Mouse (Mus musculus): ENCODE measurements around the gene Tsacc.
A peak's percentile ranks its signal among the peaks of the same experiment; 100 is the strongest.
"Not testable (repeated sequence)": the region's sequence is repeated elsewhere in the genome, so short reads cannot be mapped to it uniquely, and the experiment has no call there.

Gene Tsacc

DNA sequence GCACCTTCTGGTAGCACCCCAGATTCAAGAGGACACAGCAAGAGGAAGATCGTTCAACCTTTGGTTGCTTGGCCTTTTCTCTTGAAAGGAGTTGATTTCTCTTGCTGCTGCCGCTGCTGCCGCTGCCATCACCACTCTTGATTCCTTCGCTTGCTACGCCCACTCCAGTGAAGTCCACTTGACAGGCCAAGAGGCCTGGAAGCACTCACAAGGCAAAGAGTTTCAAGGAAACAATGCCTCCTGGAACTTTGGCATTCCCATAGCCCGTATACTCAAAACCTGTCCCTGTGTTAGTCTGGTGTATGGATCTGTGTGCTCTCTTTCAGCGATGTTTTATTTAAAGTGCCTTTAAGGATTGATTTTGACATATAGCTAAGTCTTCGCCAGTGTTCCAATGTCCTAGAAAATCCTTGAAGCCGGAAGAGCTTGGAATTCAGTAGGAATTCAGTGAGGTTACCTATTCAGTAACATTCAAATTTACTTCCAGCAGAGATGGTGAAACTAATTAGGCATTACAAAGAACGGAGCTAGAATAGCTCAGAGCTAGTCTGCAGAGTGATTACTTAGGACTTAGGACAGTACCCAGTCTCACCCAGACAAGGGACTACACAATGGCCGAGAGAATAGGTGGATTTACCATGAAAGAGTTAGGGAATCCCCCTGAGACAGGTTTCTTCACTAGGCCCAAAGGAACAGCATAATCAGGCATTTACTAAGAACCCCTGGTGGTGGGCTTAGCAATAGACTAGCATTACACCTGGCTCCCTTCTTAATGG is 15.5 kb downstream of the Tsacc start:
- DNase-seq = not testable (repeated sequence)

DNA sequence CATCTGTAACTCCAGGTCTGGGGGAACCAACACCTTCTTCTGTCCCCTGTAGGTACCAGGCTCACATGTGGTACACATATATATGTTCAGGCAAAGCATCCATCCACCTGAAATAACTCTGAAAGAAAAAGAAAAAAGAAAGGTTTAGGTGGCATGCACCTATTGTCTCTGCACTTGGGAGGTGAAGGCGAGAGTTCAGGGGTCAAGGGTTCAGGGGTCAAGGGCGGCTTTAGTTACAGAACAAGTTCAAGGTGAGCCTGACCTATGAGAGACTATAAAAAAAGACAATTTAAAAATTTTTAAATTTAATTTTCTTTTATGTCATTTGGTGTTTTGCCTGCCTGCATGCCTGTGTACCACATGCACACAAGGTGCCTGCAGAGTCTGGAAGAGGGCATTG is 16.8 kb downstream of the Tsacc start:
- DNase-seq = no peak

DNA sequence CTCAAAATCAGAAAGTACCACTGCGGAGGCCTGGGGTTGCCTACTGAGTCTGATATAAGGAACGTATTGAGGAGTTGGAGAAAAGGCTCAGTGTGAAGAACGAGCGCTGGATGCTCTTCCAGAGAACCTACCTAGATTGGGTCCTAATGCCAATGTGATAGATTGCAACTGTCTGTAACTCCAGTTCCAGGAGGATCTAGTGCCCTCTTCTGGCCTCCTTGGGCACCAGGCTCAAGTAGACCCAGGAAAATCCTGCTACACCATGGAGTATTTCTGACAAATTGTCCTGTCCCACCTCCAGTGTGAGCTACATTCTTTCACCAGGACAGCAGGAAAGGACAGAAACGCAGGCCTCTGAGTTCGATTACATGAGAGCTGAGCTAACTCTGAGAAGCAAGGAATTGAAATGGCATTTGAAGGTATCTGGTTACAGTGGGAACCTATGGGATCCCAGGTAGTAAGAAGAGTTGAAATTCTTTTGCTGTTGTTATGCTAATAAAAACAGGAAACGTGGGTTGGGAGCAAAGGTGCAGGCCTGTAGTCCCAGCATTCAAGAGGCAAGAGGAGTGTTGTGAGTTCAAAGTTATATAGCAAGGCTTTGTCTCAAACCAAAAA is 20.2 kb downstream of the Tsacc start:
- DNase-seq = peak; percentile 34

DNA sequence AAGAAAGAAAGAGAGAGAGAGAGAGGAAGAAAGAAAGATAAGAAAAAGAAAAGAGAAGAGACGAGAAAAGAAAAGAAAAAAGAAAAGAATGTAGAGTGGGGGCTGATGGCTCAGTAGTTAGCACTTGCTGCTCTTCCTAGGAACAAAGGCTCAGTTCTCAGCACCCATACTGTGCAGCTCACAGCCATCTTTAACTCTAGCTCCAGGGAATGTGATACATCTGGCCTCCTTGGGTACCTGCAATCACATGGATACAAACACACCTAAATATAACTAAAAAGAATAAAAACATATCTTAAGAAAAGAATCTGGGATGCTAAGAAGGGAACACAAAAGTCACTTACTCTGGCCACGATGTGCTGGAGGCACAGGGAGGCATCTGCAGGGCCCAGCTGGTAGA is 20.7 kb downstream of the Tsacc start:
- DNase-seq = no peak

DNA sequence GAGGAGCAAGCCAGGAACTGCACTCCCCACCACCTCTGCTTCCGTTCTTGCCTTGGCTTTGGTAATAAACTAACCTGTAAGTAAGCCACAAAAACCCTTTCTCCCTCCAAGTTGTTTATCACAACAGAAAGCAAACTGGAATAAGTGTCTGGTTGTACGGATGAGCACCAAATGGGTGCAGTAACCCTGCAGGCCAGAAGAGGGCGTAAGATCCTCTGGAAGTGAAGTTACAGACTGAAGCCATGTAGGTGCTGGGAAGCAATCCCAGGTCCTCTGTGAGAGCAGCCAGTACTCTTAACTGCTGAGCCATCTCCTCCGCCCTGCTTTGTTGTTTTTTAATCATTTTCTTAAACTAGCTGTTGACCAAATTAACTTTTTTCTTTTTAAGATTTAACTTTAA is 22.8 kb downstream of the Tsacc start:
- no peak for DNase-seq

DNA sequence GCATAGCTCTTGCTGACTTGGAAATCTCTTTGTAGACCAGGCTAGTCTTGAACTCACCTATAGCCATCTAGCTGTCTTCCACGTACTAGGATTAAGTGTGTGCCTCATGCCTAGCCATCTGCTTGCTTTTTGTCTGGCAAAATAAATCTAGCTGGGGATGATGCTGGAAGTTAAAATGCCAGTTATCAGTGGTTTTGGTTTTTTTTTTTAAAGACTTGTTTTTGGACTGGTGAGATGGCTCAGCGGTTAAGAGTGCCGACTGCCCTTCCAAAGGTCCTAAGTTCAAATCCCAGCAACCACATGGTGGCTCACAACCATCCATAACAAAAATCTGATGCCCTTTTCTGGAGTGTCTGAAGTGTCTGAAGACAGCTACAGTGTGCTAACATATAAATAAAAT is 24.9 kb downstream of the Tsacc start:
- DNase-seq = no peak

DNA sequence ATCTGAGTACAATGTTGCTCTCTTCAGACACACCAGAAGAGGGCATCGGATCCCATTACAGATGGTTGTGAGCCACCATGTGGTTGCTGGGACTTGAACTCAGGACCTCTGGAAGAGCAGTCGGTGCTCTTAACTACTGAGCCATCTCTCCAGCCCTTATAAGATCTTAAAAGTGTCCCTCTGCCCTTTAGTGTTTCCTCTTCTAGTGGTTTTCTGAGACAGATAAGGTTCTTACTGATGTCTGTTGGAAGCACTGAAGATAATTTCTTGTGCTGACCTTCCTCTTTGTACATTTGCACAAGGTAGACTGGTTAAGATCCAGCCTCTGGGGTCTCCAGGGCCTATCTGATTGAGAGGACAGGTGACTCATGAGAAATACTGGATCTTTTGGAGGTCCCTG is 25.5 kb downstream of the Tsacc start:
- not testable (repeated sequence) for DNase-seq

DNA sequence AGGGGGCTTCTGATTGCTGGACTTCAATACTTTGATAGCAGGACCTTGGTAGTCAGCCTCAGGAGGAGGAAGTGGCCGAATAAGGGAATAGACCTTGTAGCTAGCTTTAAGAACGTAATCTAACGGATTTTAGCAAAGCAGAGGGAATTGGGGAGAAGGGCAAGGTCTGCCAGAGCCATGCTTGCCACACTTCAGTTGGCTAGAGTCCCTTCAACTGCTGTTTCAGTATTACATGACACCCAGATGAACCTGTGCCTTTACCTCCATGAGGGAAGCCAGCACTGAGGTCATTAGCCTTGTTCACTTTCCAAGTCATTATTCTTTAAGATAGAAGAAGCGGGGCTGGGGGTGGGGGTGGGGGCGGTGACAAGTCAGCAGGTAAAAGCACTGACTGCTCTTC is 27.8 kb downstream of the Tsacc start:
- no peak for DNase-seq

DNA sequence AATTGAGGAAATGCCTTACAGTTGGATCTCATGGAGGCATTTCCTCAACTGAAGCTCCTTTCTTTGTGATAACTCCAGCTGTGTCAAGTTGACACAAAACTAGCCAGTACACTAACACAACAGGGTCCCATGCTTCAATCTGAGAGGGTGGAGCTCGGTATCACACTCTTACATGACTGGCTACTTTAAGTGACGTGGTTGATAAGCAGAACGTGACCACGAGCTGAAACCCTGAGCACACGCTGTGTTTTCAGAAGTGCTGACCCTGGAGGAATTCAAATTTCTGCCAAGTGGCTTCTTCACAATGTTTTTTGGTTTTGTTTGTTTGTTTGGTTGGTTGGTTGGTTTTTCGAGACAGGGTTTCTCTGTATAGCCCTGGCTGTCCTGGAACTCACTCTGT is 28.8 kb downstream of the Tsacc start:
- DNase-seq = not testable (repeated sequence)

DNA sequence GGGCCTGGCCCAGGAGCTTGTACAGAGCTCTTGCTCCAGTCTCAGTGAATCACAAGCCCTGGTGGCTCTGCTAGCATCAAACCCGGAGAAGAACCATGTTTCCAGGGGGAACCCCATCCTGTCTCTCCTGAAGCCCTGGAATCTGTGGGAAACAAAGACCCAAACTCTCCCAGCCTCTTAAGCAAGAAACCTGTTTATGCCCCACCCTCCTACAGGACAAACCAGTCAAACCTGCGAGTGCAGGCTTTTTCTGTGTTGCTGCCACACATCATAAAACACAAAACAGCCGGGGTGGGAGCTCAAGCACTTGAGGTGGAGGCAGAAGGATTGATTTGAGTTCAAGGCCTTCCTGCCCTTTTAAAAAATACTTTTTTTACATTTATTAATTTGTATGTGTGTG is 34.5 kb downstream of the Tsacc start:
- no peak for DNase-seq

DNA sequence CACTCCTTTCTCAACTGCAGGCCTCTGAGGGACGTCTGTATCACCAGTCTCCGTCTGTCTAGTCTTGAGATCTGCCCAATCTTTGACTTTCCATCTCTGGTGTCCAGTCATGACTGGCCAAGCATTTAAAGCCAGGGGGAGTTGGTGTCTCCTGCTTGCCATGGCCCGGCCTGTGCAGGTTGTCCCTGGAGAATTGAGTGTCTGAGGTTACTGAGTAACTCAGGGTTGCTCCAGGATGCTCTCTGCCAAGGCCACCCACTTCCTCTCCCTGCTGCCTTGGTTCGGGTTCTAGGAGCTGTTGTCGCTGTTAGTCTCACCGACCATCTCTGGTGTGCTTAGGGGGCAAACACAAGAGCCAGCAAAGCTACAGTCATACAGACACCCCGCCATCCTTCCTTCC is 40.4 kb downstream of the Tsacc start:
- DNase-seq = no peak

DNA sequence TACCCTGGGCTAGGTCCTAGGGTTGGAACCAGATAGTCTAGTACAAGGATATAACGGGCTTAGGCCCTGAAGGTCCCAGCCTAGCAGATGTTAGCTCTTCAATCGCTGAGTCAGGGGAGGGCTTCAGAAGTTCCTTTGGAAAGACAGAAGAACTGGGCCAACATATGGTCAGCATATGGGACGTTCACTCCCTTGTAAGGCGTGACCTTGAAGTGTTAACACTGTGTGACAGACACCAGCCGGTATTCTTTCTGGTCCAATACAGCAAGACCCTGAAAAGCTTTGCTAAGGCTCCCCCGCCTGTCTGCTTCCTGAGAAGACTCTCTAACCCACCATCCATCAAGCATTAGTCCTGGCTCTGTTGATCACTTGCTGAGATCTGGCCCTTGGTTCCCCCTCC is 40.8 kb downstream of the Tsacc start:
- peak; percentile 32 for DNase-seq

DNA sequence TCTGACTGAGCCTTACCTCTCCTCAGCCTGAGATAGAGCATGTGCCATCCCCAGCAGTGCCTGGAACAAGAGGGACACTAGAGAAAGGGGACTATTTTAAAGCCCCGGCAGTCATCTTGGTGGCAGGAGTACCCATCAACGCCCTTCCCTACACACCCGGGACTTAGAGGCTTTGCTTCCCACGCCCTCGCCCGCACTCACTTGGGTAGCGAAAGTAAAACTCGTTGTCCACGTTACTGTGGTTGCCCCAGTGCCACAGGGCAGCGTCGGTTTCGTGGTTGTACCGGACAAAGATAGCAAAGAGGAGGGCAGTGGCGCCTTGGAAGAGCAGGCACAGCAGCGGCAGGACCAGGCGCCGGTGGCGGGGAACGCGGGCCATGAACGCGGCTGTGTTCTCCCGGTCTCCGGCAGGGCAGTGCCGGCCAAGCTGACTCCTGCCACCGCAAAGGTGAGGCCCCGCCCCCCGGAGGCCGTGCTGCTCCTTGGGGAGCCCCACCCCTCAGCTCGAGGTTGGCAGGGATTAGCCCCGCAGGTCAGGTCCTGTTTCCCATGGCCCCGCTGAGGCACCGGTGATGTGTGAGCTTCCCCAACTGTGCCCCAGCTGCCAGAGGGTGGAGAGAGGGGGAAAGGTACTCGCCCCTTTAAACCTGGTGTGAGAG is 42.4 kb downstream of the Tsacc start, which contains the start of gene Rhbg:
Gene Rhbg (minus strand): TSS at position 442 of the 659 bp plus-strand sequence.
- peak; percentile 56 for DNase-seq

DNA sequence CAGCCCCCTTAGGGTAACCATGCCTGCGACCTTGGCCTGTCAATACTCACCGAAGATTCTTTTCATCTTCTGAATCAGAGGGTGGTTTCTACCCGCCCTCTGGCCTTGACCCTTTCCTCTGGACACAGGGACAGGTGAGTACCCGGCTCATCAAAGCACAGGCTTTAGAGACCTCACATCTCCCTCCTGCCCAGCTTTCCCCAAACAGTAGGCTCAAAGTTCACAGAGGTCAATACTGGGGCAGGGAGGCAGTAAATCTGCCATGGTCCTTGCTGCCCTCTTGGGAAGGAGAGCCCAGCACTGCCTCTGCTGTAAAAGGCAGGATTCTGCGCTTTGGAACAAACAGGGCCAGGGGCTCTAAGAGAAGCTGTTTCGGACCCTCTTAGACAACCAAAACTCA is 44.1 kb downstream of the Tsacc start:
- no peak for DNase-seq

DNA sequence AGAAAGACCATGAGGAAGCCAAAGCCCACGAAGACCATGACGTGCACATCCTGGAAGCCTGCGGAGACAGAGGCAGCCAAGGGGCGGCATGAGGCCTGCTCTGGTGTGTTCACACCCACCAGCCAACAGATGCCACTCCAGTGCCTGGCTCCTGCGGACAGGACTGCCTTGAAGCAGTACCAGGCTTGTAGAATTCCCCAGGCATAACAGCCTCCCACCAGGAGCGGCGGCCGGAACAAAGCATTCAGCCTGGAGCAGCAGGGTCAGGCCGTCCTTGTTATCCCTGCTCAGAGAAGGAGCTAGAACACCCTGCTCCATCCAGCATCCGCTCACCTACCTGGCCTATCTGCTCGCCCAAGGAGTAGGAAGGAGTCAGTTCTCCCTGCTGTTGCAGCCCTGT is 48.4 kb downstream of the Tsacc start:
- DNase-seq = no peak

DNA sequence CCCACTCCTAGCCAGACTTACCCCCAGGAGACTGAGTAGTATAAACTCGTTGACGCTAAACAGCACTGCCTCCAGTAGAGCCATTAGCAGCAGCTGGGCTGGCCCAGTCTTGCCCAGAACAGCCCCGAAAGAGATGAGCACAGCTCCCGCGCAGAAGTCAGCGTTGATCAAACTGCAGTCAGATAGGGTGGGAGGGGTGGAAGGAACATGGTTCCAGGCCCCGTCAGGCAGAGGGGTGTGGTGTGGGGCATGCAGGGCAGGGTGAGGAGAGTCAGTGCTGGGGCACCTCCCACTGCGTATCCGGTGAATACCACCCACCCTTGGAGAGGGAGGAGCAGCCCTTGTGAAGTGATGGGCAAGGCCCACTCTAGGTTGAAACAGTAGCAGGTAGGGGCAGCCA is 49.1 kb downstream of the Tsacc start:
- DNase-seq = no peak

DNA sequence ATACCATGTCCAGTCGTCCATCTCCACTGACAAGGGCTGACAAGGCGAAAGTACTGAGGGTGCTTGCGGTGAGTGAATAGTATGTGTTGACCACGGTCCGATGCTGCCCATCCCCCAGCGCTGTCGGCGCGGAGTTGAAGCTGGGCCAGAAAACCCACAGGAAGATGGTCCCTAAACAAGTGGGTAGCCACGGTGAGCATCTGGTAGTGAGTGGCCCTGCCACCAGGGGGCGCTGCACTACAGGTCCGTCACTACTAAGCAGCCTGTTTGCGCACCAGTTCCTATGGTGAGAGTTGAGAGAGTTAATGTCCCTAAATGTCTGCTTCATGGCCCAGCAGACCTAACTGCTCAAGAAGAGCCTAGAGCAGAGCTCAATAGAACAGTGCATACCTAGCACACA is 51.0 kb downstream of the Tsacc start:
- peak; percentile 80 for DNase-seq

DNA sequence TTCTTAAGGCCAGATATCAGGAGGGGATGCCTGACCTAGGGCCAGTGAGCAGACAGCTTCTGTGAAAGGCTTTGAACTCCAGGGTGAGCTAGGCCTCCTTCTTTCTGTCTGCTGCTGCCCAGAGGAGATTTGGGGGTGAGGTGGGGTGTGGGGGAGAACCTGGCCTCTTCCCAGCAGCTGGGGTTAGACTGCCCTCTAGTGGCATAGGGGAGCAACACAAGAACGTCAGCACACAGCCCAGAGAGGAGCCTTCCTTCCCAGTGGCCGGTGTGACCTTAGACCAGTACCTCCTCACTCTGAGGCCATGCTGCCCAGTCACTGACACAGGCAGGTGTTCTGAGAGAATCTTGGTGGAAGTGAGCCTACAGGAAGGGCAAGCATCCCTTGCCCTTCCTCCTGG is 52.7 kb downstream of the Tsacc start:
- DNase-seq = peak; percentile 81

DNA sequence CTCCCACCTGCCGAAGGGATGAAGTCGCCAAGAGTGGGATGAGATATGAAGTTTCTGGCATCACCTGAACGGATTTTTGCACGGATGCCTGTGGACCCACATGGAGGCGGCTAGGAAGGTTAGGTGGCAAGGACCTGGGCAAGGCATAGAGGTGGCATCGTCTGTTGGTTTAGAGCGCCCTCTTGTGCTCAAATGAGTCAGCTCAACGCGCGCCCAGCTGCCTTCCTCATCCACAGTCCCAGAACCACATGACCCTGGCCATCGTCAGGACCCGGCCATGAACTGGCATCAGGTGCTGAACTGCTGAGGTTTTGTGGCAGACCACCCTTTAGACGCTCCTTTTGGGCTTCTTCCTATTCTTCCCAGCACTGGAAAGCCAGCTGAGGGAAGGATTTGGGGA is 54.3 kb downstream of the Tsacc start:
- DNase-seq = peak; percentile 88

DNA sequence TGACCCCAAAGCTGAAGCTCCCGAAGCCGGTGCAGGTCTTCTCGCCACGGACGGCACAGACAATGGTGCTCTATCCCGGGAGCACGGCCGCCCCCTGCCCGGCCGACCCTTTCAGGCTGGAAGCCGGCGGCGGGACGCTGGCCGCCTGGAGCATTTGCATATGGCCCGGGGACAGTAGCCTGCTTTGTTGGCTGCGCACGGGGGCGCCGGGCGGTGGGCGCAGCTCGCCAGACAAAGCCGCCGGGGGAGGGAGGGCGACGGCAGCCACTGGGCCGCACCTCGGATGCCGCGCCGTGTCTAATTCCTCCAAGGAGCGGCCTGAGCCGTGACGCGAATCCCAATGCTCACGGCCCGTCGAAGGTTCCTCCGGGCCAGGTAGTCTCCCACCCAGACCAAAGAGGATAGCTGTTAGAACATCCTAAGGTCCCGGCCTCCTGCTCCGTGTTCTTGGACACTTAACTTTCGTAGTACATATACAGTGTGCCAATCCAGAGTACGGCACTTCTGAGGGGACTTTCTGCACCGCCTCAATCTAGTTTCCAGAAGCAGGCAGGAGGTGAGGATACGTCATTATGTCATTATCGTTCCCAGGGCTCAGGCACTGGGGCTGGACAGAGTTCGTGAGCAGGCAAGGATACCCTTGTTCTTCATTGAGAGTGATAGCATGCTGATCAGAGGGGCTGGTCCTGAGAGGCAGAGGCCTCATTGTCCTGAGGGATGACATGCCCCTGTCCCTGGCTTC is 55.6 kb downstream of the Tsacc start:
- peak; percentile 75 for DNase-seq

DNA sequence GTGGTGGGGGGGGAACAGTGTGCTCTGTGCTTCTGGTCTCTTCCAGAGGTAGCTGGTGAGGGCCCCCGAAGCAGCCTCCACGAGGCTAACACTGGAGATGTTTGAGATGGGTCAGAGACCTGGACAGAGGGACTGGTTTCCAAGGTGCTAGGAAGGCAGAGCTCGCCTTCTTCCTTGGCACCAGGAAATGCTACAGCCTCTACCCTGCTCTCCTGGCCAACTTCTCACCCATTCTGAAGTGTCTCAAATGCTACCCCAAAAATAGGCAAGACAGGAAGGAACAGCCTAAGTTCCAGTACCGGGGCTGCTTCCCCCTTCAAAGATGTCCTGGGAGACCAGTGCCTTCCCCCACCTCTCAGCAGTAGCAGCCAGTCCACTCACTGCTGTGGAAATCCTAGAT is 57.4 kb downstream of the Tsacc start:
- DNase-seq = no peak

DNA sequence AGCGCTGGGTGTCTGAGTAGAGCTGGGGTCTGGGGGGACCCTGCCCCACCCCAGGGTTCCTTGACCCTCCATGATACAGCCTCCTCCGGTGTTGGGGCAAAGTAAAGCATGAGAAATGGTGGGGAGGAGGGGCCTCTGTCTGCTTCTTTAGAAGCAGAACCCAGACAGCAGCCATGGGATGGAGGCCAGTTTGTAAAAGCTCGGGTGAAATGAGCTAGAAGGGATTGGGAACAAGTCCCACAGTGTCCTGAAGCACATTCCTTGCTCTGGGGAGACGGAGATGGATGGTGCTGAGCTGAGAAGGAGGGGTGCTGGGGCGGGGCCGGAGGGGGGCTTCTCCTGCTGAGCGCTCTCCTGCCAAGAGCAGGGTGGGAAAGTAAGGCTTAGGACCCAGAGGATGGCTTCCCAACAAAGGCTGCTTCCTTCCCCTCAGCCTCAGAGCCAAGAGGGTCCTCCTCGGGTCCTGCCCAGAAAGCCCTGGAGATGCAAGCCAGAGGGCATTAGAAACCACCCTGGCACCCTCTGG is 57.9 kb downstream of the Tsacc start:
- DNase-seq = no peak

DNA sequence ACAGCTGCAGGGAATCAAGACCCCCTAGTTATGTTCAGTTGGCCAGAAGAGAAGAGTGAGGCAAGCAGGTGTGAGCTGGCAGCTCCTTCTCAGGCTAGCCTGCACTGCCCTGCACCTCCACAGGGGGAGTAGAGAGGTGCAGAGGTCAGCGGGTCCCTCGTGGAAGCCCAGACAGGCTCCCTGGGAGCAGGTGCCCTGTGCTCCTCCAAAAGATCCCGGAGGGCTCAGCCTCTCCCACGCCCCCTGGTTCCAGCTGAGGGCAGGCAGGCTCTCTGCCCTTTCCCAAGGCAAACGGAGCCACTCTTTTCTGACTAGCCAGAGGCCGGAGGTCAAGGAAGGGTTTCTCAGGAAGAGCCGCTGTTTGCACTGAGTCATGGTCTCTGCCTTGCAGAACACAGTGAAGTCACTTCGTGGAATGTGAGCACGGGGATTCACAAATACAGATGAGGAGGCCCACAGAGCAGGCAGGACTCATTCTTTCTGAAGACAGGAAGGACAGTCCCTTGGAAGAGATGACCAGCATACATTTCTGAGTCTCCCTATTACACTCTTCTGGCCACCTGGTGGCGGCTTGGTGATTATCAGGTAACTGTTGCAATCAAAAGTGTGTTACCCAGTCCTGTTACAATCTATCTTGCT is 59.1 kb downstream of the Tsacc start:
- peak; percentile 72 for DNase-seq
